Mouse (Mus musculus): Measurements from ENCODE around the gene C1qtnf5.

Gene C1qtnf5

GRCm38 (mm10) chr9:44107110-44107509 is at the start of gene C1qtnf5:
TSS of gene C1qtnf5 (plus strand) at chr9:44107245.
- DNase-seq: peak; percentile 94

- no peak for DNase-seq
These were observed 48.4 kb upstream of the C1qtnf5 start for GRCm38 (mm10) chr9:44058606-44059005.

GRCm38 (mm10) chr9:44065177-44065576 is 41.9 kb upstream of the C1qtnf5 start:
- no peak for DNase-seq

GRCm38 (mm10) chr9:44066785-44067225 is 40.2 kb upstream of the C1qtnf5 start, which contains the start of gene Usp2:
TSS of gene Usp2 (plus strand) at chr9:44067021.
- DNase-seq: peak; percentile 99

GRCm38 (mm10) chr9:44067241-44067959 is 39.6 kb upstream of the C1qtnf5 start:
- DNase-seq: no peak

- no peak for DNase-seq
These were observed 39.1 kb upstream of the C1qtnf5 start for GRCm38 (mm10) chr9:44067960-44068330.

- DNase-seq: no peak
These were observed 37.8 kb upstream of the C1qtnf5 start for GRCm38 (mm10) chr9:44069252-44069651.

GRCm38 (mm10) chr9:44070113-44070843 is 36.8 kb upstream of the C1qtnf5 start:
- no peak for DNase-seq

GRCm38 (mm10) chr9:44070844-44071231 is 36.2 kb upstream of the C1qtnf5 start:
- no peak for DNase-seq

GRCm38 (mm10) chr9:44071914-44072598 is 35.0 kb upstream of the C1qtnf5 start:
- DNase-seq: no peak

GRCm38 (mm10) chr9:44072599-44072915 is 34.5 kb upstream of the C1qtnf5 start:
- DNase-seq: no peak

GRCm38 (mm10) chr9:44073115-44073514 is 33.9 kb upstream of the C1qtnf5 start:
- DNase-seq: no peak

- DNase-seq: peak; percentile 63
These were observed 32.4 kb upstream of the C1qtnf5 start for GRCm38 (mm10) chr9:44074395-44075275.

GRCm38 (mm10) chr9:44075276-44075995 is 31.6 kb upstream of the C1qtnf5 start:
- peak; percentile 44 for DNase-seq

- DNase-seq: peak; percentile 22
These were observed 30.9 kb upstream of the C1qtnf5 start for GRCm38 (mm10) chr9:44075996-44076763.

- peak; percentile 81 for DNase-seq
These were observed 30.3 kb upstream of the C1qtnf5 start for GRCm38 (mm10) chr9:44076764-44077120.

GRCm38 (mm10) chr9:44077266-44077910 is 29.7 kb upstream of the C1qtnf5 start:
- DNase-seq: no peak

GRCm38 (mm10) chr9:44078136-44078797 is 28.8 kb upstream of the C1qtnf5 start:
- DNase-seq: no peak

- DNase-seq: peak; percentile 90
These were observed 27.9 kb upstream of the C1qtnf5 start for GRCm38 (mm10) chr9:44078955-44079756.

Data from kidney, postnatal 10 days (tissue).